Comparison of ENCODE assay signal across 8 mouse cellular contexts in genomic region chr6:136468401-136468912, GRCm38 (mm10). TPM values are rescaled to one million over a fixed set of nuclear protein-coding genes. Genes with fewer than 3 reads are reported as not detected.
DNase-seq lines count a peak whose midpoint lies in the region; ATAC-seq lines count a peak whose summit lies in the region.

No protein-coding gene starts in this region.

- H3K4me3 ChIP-seq in hindbrain, embryonic 13.5 days: no peak overlapping the region

- WGBS in hindbrain, embryonic 13.5 days: 3% methylated on average over 12 of the region's 12 CpGs

- no peaks in the 10 kb centered on the region for H3K36me3 ChIP-seq in hindbrain, embryonic 13.5 days

- peak overlapping the region; percentile 95 for H3K27ac ChIP-seq in hindbrain, embryonic 13.5 days

- DNase-seq in T-cell, adult 2 months (ENCODE audit: low spot score): peak; percentile 81
- DNase-seq in cerebellum, postnatal 36 days: peak; percentile 86 to 88
- DNase-seq in frontal cortex, postnatal 25 days (ENCODE audit: low spot score in 2 of 2): peak; percentile 62 to 71
- peak; percentile 63 to 68 for DNase-seq in layer of hippocampus, postnatal 25 days (ENCODE audit: extremely low spot score in 1 of 2, low spot score in 1 of 2)
- peak; percentile 90 for DNase-seq in lung, postnatal 14 days
- peak; percentile 96 for DNase-seq in retina, adult 2 months (ENCODE audit: low read depth, low spot score)
- peak; percentile 89 for DNase-seq in thymus, postnatal 25 days

- no peak overlapping the region for H3K9ac ChIP-seq in hindbrain, embryonic 13.5 days

- H3K27me3 ChIP-seq in hindbrain, embryonic 13.5 days: no peaks in the 10 kb centered on the region

- H3K4me1 ChIP-seq in hindbrain, embryonic 13.5 days (replicated peaks): peaks cover 41% of the 10 kb centered on the region

- no peaks in the 10 kb centered on the region for H3K9me3 ChIP-seq in hindbrain, embryonic 13.5 days

- H3K4me2 ChIP-seq in hindbrain, embryonic 13.5 days: no peak overlapping the region

- peak; percentile 87 for ATAC-seq in hindbrain, embryonic 13.5 days (ENCODE audit: low FRiP score)

RNA-seq across cellular contexts. Expression of gene Atf7ip, which starts 37.5 kb away (rescaled TPM):
- polyA plus RNA-seq in hindbrain, embryonic 13.5 days (2015; fragmentation: Nextera tagmentation; extraction: Ambion mirVana): 43.3 and 43.5 TPM in 2 replicates
- 100 to 1,000 TPM; 105 to 131 TPM for total RNA-seq in layer of hippocampus, postnatal 25 days (2021)

RNA-seq across cellular contexts. Expression of gene E330021D16Rik, which starts 53.1 kb away (rescaled TPM):
- polyA plus RNA-seq in hindbrain, embryonic 13.5 days (2015; fragmentation: Nextera tagmentation; extraction: Ambion mirVana): not detected in 2 replicates
- not detected for total RNA-seq in layer of hippocampus, postnatal 25 days (2021)
